Mouse (Mus musculus): ENCODE measurements around the gene Enpp1.
"Not testable (repeated sequence)": the region's sequence is repeated elsewhere in the genome, so short reads cannot be mapped to it uniquely, and the experiment has no call there.

Gene Enpp1

DNA sequence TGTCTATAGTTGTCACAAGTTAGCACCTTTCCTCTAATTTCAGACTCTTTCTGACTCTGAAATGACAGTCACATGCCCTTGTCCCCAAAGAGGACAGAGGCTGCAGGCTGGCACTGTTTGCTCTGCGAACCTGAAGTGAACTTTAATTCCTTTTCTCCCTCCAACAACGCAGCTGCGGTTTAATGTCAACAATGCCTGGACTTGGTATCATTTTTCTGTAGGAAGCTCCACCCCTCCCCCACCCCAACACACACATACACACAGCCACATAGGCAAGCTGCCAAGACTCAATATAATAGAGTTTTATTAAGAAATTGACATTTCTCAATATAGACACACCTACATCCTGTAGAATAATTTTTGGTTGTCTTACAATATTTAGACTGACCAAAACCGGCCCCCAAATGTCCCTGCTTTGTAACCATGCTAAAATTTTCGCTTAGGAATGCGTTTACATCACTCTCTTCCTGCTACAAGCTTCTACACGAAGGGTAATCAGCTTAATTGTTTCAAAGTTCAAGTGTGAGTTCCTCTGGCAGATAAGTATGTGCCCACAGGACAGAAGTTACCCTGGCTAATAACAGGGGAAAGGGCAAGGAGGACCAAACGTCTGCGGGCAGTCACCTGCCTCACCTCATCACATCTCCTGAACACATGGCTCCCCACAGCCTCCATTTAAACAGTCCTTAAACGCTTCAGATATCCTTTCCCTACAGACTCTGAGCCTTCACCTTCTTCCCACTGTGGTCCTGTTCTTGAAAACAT lies 73.5 kb downstream of the Enpp1 start:
- no peak for DNase-seq (ENCODE audit: low read depth)

DNA sequence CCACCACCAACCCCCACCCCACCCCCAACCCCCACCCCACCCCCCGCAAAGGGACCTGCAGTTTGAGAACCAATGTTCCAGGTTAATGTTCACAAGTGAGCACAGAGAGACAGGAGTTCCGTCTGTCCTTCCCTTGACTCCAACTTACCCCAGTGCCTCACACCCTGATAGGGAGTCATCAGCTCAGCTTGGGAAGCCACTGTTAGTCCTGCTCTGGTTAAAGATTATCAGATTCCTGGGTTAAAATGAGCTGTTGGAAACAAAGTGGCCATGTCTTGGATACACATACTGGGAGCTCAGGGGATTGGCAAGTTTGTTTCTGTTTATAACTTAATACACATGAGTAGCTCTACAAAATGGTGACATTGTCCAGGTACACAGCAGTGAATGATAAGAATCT lies 75.0 kb downstream of the Enpp1 start:
- no peak for DNase-seq (ENCODE audit: low read depth)

DNA sequence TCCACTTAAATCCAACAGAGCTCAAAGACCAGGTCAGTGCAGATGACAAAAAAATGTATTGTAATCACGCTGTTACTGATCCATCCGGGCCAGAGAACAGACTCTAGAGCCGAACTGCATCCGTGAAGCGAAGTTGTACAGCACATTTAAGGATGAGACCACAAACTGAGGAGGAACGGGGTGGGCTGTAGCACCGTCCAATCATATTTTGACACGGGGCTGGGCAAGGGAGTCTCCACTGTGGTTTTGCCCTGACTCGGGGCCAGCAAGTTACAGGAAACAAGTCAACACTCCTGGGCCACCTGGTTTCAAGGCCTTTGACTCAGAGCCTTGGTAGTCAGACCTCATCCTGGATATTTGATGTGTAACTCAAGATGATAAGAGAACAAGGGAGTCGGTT lies 76.1 kb downstream of the Enpp1 start:
- DNase-seq (ENCODE audit: low read depth) = no peak

DNA sequence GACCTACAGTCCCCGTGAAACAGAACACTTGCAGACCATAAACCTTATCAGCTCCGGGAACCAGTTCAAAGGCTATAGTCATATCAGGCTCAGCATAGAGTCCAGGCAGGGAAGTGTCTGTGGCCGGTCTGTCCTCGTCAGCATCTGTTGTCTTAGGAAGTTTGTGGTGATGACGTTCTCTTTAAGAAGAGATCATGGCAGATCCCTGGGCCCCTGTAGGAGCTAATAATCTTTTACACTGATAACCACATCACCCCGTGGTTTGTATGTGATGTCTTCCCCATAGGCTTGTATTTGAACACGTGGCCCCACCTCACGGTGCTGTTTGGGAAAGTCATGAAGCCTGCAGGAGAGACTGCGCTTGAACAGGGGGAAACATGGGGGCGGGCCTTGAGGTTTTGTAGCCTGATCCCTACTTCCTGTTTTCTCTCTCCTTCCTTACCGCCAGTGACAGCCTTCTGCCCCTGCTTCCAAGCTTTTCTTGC lies 76.6 kb downstream of the Enpp1 start:
- no peak for DNase-seq (ENCODE audit: low read depth)

DNA sequence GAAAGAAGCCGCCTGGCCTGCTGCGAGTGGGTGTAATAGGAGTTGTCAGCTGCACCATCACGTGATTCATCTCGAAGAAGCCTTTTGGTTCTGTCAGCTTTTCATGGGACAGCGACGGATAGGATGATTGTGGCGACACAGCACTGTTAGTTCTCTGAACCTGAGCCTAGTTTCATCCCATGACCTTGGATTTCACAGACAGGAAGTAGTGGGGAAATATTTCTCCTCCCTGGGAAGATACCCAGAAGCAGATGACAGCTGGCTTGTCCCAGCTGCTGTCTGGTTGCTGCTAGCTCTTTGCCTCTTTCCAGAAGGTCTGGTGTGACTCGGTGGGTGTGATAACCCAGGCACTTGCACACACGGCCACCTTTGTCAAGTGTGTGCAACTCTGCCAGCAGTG lies 77.7 kb downstream of the Enpp1 start:
- no peak for DNase-seq (ENCODE audit: low read depth)

DNA sequence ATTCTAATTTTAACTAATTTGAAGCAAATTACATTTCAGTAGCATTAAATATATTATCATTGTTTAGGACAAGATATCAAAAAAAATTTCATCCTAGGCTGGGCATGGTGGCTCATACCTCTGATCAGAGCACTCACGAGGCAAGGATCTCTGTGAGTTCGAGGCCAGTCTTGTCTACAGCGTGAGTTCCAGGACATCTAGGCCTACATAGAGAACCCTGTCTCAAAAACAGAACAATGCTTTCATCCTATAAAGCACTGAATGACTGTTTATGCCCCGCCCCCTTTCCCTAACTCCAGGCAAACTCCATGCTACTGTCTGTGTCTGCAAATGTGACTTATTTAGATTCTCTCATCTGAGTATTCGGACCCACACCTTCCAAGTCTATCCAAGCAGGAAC lies 80.8 kb downstream of the Enpp1 start:
- no peak for DNase-seq (ENCODE audit: low read depth)

DNA sequence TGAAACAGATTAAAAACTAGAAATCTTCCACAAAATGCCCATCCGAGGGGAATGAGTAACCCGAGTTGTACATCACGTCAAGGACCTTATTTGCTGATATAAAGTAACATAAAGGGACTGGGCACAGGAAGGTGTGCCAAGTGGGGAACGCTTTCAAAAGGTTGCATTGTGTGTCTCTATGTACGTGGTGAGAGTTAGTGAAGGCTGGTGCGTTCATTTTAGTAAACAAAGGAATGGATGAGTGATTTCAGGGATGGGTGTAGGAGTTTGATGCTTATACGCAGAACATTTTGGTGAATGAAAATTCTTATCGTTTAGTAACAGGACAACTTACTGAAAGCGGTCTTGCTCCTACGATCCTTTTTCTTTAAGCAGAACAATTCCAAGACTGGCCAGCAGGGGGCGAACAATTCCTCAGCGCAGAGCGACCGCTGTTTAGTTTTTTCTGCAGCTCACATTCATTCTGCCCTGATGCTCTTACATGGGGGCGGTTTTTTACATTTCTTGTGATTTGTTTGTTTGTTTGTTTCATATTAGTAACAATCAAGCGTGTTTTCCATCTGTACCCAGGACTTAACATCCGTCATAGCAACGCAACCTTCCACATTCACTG lies 81.4 kb downstream of the Enpp1 start:
- DNase-seq (ENCODE audit: low read depth) = no peak

DNA sequence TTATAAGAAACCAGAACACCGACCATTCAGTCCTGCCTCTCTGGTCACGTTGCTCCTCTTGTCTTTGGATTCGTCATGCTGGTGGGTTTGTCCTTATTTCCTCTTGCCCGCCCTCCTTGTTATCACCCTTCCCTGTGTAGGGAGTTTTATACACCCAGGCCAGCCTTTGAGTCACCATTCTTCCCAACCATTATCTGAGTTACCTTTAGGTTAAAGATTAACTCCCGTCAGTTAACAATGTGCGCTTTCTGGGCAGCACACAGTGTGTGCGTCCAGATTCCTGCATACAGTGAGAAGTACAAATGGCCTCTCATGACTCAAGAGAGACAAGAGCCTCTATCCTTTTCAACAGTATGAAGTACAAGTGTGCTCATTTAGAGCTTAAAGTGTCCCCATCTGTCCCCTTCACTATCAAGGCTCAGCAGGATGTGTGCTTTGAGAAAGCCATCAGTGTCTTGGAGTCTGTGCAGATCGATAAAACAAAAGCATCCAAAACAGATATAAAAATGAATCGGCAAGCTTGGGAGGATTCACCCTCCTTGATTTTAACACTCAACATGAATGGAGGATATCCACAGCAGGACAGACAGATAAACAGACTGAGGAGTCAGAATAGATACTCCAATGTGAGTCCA lies 82.8 kb downstream of the Enpp1 start:
- DNase-seq (ENCODE audit: low read depth) = no peak

DNA sequence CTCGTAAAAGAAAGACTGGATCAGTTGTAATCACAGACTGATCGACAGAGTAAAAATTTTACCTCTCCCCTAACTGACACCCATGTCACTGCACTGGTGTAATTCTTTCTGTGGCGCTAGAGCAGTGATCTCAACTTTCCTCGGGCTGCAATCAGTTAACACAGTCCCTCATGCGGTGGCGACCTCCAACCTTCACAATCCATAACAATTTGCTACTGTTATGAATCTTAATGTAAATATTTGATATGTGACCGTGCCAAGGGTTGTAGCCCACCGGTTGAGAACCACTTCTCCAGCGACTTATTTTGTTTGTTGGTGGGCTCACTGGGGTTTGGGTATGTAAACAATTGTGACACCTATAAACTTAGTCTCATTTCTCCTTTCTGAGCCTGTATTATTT lies 83.5 kb downstream of the Enpp1 start:
- no peak for DNase-seq (ENCODE audit: low read depth)

DNA sequence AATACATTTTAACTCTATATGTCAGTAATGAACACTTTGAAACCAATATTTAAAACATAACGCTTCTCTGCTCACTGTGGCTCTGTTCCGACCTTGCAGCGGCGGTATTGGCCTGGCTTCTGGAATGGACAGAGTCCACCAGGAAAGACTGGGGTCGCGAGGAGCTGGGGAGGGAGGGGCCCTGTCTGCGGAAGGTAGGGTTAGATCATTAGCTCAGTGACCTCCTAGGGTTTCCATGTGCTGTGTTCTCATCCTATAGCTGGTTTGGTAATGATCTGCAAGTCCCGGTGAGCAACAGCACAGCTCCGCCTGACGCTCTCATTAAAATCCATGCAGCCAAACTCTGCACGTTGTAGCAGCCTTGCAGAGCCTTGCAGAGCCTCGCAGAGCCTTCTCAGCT lies 84.7 kb downstream of the Enpp1 start:
- no peak for DNase-seq (ENCODE audit: low read depth)

DNA sequence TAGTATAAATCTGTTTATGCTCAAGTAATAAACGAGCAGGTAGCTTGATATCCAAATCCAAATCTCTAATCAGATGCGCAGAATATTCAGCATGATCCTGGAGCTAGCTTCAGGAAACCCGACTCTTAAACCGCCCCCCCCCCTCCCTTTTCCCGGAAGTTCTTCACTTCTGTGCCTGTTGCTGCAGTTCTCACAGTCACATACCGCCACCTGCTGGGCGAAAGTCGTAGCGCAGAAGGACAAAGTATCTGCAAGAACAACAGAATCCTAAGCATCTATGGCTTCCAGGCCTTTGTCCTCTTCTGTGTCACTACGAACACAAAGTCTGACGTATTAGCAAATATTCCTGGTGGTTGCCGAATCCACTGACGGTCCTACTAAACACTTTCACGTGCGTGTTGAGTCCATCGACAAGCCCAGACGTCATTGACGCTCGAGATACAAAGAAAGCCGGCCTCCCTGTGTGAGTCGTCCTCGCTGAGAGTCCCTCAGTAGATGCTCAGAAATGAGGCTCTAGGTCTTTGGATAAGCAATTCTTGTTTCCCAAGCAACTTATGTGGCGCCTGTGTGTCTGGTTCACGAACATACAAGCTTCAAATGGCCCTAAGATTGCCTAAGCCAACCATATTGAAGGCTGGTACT lies 86.8 kb downstream of the Enpp1 start:
- peak; percentile 66 for DNase-seq (ENCODE audit: low read depth)

DNA sequence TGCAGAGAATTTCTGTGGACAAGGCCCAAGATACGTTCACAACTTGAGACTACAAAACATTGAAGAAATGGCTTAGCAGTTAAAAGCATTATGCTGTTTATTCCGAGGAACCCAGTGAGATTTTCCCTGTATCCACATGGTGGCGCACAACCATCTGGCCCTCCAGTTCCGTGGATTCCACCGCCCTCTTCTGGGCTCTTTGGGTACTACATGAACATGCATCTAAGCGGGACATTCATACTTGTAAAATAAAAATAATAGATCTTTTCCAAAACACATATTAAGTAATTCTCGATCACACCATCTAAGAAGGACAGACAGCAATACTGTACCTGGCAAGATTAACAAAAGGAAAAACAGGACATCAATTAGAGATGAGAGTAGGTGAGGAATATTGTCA lies 89.4 kb downstream of the Enpp1 start:
- peak; percentile 76 for DNase-seq (ENCODE audit: low read depth)

DNA sequence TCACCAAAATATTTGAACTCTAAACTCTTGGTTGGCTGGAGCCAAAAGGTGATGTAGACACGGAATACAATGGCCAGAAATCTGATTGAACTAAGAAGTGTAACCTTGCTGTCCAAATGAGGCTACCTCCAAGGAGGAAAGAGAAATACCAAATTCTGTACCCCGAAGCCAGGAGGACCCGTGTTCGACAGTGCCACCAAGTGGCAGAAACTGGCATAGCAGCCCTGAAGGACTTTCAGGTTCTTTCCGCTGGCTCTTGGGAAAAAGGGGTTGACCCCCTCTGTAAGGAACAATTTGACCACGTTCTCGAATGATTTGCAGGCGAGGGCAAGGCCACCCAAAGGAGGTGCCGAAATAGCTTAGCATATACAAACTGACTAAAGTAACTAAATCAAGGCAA lies 90.4 kb downstream of the Enpp1 start:
- DNase-seq (ENCODE audit: low read depth) = no peak

DNA sequence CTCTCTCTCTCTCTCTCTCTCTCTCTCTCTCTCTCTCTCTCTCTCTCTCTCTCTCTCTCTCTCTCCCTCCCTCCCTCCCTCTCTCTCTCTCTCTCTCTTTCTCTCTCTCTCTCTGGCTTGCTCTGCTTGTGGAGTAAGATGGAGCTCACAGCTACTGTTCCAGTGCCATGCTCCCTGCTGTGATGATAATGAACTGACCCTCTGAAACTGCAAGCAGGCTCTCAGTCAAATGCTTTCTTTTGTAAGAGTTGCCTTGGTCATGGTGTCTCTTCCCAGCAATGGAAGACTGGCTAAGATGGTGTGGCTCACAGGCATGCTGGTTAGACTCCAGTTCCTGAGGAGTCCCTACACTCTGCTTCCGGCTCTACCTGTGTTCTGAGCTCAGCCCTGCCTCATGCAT lies 95.4 kb downstream of the Enpp1 start:
- DNase-seq (ENCODE audit: low read depth) = not testable (repeated sequence)

DNA sequence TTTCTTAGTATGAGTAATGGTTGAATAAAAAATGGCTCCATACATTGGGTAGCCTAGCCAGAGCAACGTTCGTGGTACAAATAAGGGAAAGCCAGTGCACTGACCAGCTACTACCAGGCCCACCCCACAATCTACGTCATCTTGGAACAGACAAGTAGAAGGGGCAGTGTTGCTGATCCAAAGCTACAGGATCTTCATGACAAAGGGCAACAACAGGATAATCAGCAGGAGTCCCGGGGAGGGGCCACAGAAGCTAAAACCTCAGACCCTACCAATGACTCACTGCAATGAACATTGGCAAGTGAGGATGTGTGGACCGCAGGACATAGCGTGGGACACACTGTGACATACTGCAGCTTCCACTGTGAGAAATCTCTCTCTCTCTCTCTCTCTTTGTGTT lies 96.2 kb downstream of the Enpp1 start:
- no peak for DNase-seq (ENCODE audit: low read depth)

DNA sequence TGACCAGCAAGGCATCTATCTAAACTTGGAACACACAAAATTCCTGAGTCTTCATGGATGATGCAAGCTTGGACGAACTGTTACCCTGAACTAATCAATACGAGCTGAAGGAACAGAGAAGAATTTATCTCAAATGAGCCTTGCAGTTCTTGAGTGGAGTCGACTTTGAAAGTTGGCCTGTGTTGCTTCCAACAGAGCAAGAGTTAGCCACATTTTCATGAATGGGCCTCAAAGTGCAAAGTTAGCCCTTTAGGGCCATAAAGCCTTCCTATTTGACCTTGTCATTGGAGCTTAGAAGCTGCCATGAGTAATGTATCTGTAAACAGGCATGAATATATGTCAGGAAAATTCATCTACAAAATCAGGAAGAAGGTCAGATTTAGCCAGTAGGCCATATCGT lies 97.2 kb downstream of the Enpp1 start:
- no peak for DNase-seq (ENCODE audit: low read depth)

DNA sequence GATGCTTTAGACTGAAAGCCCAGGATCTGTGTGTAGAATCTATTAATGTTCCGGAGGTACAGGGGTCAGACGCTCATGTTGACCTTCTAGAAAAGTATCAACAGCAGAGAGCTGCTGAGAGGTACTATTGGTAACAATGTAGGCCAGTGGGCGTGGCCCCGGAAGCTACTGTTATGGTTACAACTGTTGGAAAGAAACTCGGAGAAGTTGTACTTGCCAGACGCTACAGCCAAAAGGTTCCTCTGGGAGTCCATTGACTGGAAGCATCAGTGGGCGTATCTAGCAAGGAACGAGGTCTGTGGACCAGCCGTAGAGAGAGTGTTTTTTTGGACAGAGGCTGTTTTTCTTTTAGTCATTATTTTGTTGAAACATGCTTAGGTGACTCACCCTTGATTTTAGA lies 102.2 kb downstream of the Enpp1 start:
- DNase-seq (ENCODE audit: low read depth) = no peak

DNA sequence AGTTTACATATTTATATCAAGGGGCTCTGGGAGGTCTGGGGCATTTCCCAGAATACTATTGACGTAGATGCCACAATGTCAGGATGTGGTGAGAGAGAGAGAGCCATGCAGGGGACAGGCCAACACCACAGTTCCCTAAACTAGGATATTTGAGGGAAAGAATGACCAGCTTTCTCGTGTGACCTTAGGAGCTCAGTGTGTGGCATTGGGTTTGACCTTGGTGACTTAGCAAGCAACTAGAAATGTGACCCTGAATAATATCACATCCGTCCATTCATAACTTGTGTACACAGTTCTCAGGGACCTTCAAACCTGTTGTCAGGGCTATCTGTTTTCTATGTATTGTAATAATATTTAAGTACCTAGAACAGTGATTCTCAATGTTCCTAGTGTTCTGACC lies 102.8 kb downstream of the Enpp1 start:
- DNase-seq (ENCODE audit: low read depth) = no peak

DNA sequence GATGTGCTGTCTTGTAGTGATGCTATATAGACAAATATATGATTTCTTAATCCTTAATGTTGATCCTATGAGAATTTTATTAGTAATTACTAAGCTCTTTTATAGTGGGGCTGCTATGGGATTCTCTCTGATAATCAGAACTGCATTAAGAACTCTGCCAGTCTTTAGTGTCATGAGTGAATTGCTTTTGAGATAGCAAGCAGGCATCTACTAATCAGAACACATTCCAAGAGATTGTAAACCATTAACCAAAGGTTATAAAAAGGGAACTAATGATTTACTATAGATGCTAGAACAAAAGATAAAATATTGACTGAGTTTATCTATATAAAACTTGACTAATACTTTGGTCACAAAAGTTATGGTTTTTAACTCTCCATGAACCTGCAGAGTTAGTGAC lies 108.2 kb downstream of the Enpp1 start:
- DNase-seq (ENCODE audit: low read depth) = no peak

DNA sequence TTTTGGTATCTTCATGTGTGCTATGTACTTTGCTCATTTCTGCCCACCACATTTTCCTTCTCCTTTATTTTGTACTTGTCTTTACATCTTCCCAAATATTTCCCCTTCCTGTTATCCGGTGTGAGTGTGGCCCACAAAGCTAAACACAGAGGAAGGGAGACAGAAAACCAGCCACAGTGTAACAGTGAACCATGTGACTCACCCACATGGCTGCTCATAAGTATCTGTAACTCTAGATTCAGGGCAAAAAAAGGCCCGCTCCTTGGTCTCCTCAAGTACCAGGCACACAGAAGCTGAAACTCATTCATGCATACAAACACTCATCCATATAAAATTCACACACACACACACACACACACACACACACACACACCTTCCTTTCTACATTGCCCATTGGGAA lies 108.9 kb downstream of the Enpp1 start:
- no peak for DNase-seq (ENCODE audit: low read depth)

DNA sequence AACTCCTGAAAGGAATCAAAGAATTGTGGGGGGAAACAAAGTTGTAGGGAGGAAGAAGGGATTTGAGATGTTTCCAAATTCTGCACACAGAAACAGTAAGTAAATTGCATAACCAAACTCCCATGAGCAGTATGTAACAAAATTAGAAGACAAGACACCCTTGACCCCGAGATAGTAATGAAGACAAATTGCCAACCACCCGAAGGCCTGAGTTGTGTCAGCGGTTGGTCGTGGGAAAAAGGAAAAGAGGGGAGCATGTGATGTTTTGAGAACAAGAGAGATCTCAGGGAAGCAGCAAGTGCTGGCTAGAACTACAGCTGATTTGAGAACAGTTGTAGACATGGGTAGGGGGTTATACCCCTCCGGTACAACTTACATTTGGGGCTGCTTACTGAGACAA lies 112.2 kb downstream of the Enpp1 start:
- no peak for DNase-seq (ENCODE audit: low read depth)

DNA sequence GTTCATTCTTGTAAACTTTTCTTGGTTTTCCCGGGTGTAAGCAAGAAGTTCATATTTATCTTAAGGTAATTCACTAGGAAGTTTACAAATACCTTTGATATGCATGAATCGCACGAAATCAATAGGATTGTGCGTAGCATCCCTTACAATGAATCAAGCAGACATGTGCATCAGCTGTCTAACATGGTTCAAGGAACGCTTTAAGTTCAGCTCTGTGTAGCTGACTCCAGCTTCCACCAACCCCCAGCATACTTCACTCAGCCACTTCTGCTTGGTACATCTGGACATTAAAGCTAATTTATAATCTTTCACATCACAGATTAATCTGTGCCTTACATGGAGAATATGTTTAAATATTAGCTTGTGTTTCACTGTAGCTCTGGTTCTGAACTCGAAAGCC lies 113.3 kb downstream of the Enpp1 start:
- DNase-seq (ENCODE audit: low read depth) = no peak

DNA sequence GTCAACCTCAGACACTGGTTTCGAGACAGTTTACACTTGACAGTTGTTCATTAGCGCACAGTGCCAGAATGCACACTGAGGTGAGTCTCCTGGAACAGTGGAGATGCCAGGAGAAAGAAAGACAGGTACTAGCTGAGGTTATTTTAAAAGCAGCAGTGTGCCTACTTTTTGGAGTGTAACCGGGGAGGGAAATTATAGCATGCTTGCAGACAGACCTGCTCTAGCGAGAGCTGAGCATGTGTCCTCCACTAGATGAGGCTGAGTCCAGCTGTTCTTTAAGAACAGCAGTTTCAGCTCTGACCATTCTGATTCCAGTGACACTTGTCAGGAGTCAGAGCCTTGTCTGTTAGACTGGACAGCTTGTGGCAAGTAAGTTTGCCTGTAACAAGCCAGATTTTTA lies 114.2 kb downstream of the Enpp1 start:
- no peak for DNase-seq (ENCODE audit: low read depth)

Data from c-Kit-positive CD71-negative TER-119-negative erythroid progenitor cells, embryonic 14.5 days (primary cell).